Mouse (Mus musculus) CH12.LX (cell line): ENCODE measurements around the gene Ankrd39. TPM values are rescaled to one million over a fixed set of nuclear protein-coding genes. Genes with fewer than 3 reads are reported as not detected.

Experiments used
- DNase-seq: peaks from one replicate; pipeline ENCODE4 v3.0.0-alpha.2; 2013; ENCODE audit errors: extremely low read depth
- H3K27ac ChIP-seq: 2 replicates; pipeline ENCODE4 v1.5.1; 2012; ENCODE audit warnings: low read depth, mild to moderate bottlenecking, control low read depth, moderate library complexity; ENCODE audit not compliant: insufficient read depth
- H3K27me3 ChIP-seq: replicated peaks from 2 replicates; pipeline ENCODE3; 2012; ENCODE audit warnings: inconsistent platforms
- H3K36me3 ChIP-seq, 2 experiments: replicated peaks in 1 of 2; 2 replicates each; pipeline versions ENCODE3 to v1.6.1; 2012; ENCODE audit warnings: inconsistent platforms in 1 of 2, low read length in 1 of 2, mild to moderate bottlenecking in 1 of 2, mixed read lengths in 1 of 2, moderate library complexity in 1 of 2; ENCODE audit not compliant: control insufficient read depth in 1 of 2, insufficient read depth in 1 of 2
- H3K4me1 ChIP-seq, 2 experiments: 2 replicates each; pipeline ENCODE4 v1.6.1; 2012; ENCODE audit warnings: inconsistent platforms in 1 of 2, moderate library complexity in 1 of 2; ENCODE audit not compliant: insufficient read depth in 2 of 2, control insufficient read depth in 1 of 2
- H3K4me2 ChIP-seq: 2 replicates; pipeline ENCODE4 v1.6.1; 2012; ENCODE audit warnings: low read depth, mild to moderate bottlenecking, control low read depth; ENCODE audit not compliant: poor library complexity, insufficient read depth, severe bottlenecking
- H3K4me3 ChIP-seq, 3 experiments: fragments of 150-350 bp in 1 of 3; sonication (generic) in 1 of 3; replicated peaks in 1 of 3; 2 replicates each; pipeline versions ENCODE3 to v1.5.1; 2011 to 2012; ENCODE audit warnings: low read depth in 2 of 3, low read length in 2 of 3, mild to moderate bottlenecking in 2 of 3, moderate library complexity in 2 of 3, control low read depth in 1 of 3, improper control_type of control experiment in 1 of 3, inconsistent platforms in 1 of 3, mixed read lengths in 1 of 3; ENCODE audit not compliant: poor library complexity in 1 of 3
- H3K79me2 ChIP-seq: replicated peaks from 2 replicates; pipeline ENCODE4 v1.6.1; 2012; ENCODE audit warnings: mild to moderate bottlenecking, moderate library complexity; ENCODE audit not compliant: control insufficient read depth, poor library complexity, insufficient read depth, severe bottlenecking; ENCODE audit errors: extremely low read depth
- H3K9ac ChIP-seq: 2 replicates; pipeline ENCODE4 v1.6.1; 2012; ENCODE audit warnings: low read depth, mild to moderate bottlenecking, control low read depth, moderate library complexity; ENCODE audit not compliant: insufficient read depth
- H3K9me3 ChIP-seq: replicated peaks from 2 replicates; pipeline ENCODE3; 2012; ENCODE audit warnings: low read length, inconsistent platforms, mixed read lengths
- CHD1 ChIP-seq: IDR thresholded peaks from 2 replicates; pipeline ENCODE4 v1.6.1; 2012; ENCODE audit warnings: low read depth, low read length, improper control_type of control experiment, inconsistent platforms
- CTCF ChIP-seq, 2 experiments: IDR thresholded peaks in 1 of 2; conservative IDR thresholded peaks in 1 of 2; 2 replicates each; pipeline ENCODE4 v1.5.1; 2011 to 2012; ENCODE audit warnings: low read depth in 2 of 2, low read length in 2 of 2, improper control_type of control experiment in 1 of 2, inconsistent platforms in 1 of 2, mild to moderate bottlenecking in 1 of 2, moderate library complexity in 1 of 2
- E2F4 ChIP-seq: IDR thresholded peaks from 2 replicates; pipeline ENCODE4 v1.6.1; 2011; ENCODE audit warnings: low read depth, low read length, improper control_type of control experiment; ENCODE audit not compliant: insufficient replicate concordance
- ELF1 ChIP-seq: IDR thresholded peaks from 2 replicates; pipeline ENCODE4 v1.6.1; 2014; ENCODE audit warnings: low read depth, mild to moderate bottlenecking, inconsistent platforms, low read length, improper control_type of control experiment
- EP300 ChIP-seq: IDR thresholded peaks from 2 replicates; pipeline ENCODE4 v1.6.1; 2011; ENCODE audit warnings: low read length, improper control_type of control experiment
- HCFC1 ChIP-seq: IDR thresholded peaks from 2 replicates; pipeline ENCODE4 v1.6.1; 2012; ENCODE audit warnings: low read depth, mild to moderate bottlenecking, inconsistent platforms, low read length, improper control_type of control experiment
- JUN ChIP-seq: IDR thresholded peaks from 2 replicates; pipeline ENCODE4 v1.6.1; 2011; ENCODE audit warnings: low read depth, mild to moderate bottlenecking, low read length, improper control_type of control experiment, moderate library complexity; ENCODE audit not compliant: insufficient read depth
- KAT2A ChIP-seq: IDR thresholded peaks from 2 replicates; pipeline ENCODE4 v1.6.1; 2012; ENCODE audit warnings: low read length, improper control_type of control experiment, inconsistent platforms; ENCODE audit not compliant: insufficient replicate concordance
- MAX ChIP-seq: IDR thresholded peaks from 2 replicates; pipeline ENCODE4 v1.6.1; 2011; ENCODE audit warnings: low read length, improper control_type of control experiment
- MXI1 ChIP-seq: IDR thresholded peaks from 2 replicates; pipeline ENCODE4 v1.6.1; 2011; ENCODE audit warnings: mild to moderate bottlenecking, low read depth, low read length, improper control_type of control experiment
- NELFE ChIP-seq: IDR thresholded peaks from 2 replicates; pipeline ENCODE4 v1.6.1; 2011; ENCODE audit warnings: low read depth, low read length, improper control_type of control experiment
- NRF1 ChIP-seq: IDR thresholded peaks from 2 replicates; pipeline ENCODE4 v1.6.1; 2014; ENCODE audit warnings: low read depth, mild to moderate bottlenecking, inconsistent platforms, low read length, improper control_type of control experiment, moderate library complexity
- RAD21 ChIP-seq: IDR thresholded peaks from 2 replicates; pipeline ENCODE4 v1.6.1; 2011; ENCODE audit warnings: low read depth, mild to moderate bottlenecking, low read length, improper control_type of control experiment, moderate library complexity
- SIN3A ChIP-seq: IDR thresholded peaks from 2 replicates; pipeline ENCODE4 v1.6.1; 2012; ENCODE audit warnings: low read length, improper control_type of control experiment, inconsistent platforms
- SMC3 ChIP-seq: IDR thresholded peaks from 2 replicates; pipeline ENCODE4 v1.6.1; 2011; ENCODE audit warnings: low read depth, low read length, improper control_type of control experiment
- USF2 ChIP-seq: conservative IDR thresholded peaks from 2 replicates; pipeline ENCODE4 v1.6.1; 2011; ENCODE audit warnings: low read depth, low read length, improper control_type of control experiment
- ZMIZ1 ChIP-seq: IDR thresholded peaks from 2 replicates; pipeline ENCODE4 v1.6.1; 2012; ENCODE audit warnings: low read depth, mild to moderate bottlenecking, inconsistent platforms, low read length, improper control_type of control experiment
- ZNF384 ChIP-seq: IDR thresholded peaks from 2 replicates; pipeline ENCODE4 v1.6.1; 2012; ENCODE audit warnings: low read depth, low read length, improper control_type of control experiment, inconsistent platforms
- dilution Hi-C: fragments of 300-500 bp; cut with MboI; formaldehyde crosslinking; loops from 2 replicates; pipeline ENCODE4 v1.14.3; 2020; ENCODE audit warnings: low sequenced_read_pairs; ENCODE audit not compliant: extremely low pct_unique_long_range_greater_than_20kb, extremely low pct_ligation_motif_present
- in situ Hi-C: fragments of 300-500 bp; cut with MboI; formaldehyde crosslinking; loops from 3 replicates; pipeline ENCODE4 v1.14.3; 2019; ENCODE audit warnings: low sequenced_read_pairs, low pct_ligation_motif_present, low pct_unique_long_range_greater_than_20kb, mixed read lengths
- polyA plus RNA-seq: library from polyadenylated mRNA; unstranded; fragments of >175 nt; gene quantifications from 2 replicates; pipeline ENCODE4 v1.2.1, GENCODE M21; 2012; ENCODE audit warnings: low read depth; ENCODE audit not compliant: insufficient read length
- total RNA-seq, 2 experiments: library from RNA; depleted of rRNA; stranded (reverse); fragments of 300-350 nt in 1 of 2; fragments of >200 nt in 1 of 2; gene quantifications; 2 replicates each; pipeline ENCODE4 v1.2.3; 2012 to 2014

The Ankrd39 gene
- total and polyA plus RNA-seq, 3 experiments: 4.3 to 14.8 (median 11.6) TPM

DNA sequence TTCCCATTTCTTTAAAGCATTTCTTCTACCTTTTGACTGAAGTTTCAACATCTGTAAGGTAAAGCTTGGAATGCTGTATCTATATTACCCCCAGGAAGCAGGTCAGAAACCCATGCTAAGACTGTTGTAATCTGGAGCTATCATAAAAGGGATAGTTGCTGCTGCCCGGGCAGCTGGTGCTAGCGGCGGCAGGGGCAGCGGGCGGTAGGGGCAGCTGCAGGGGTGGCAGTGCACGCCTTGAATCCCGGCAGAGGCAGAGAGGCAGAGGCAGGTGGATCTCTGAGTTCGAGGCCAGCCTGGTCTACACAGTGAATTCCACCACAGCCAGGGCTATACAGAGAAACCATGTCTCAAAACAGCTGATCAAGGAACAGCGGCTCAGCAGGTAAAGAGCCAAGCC lies 4.3 kb downstream of the Ankrd39 start:
- Histone ChIP-seq H3K27me3 (no peaks in the 10 kb centered on the region), H3K36me3 (peaks cover 42 to 62% of the 10 kb centered on the region in 2 experiments), H3K79me2 (no peaks in the 10 kb centered on the region), H3K4me3 (no peak overlapping the region), H3K27ac (no peak overlapping the region), H3K4me2 (no peak overlapping the region), H3K4me1 (peaks cover 2 to 10% of the 10 kb centered on the region in 2 experiments; a peak in 3 of 4 replicates), H3K9me3 (no peaks in the 10 kb centered on the region), H3K9ac (no peak overlapping the region)
- in situ Hi-C loops (no loop called here), dilution Hi-C loops (no loop called here)
- no peak for TF ChIP-seq SIN3A
- no peak for TF ChIP-seq MXI1
- no peak for TF ChIP-seq JUN
- TF ChIP-seq SMC3: no peak
- TF ChIP-seq USF2: no peak
- TF ChIP-seq RAD21: no peak
- TF ChIP-seq E2F4: no peak
- TF ChIP-seq KAT2A: no peak
- no peak for TF ChIP-seq ZMIZ1
- TF ChIP-seq MAX: no peak
- no peak for TF ChIP-seq NRF1
- TF ChIP-seq ZNF384: no peak
- TF ChIP-seq EP300: no peak
- no peak for DNase-seq

DNA sequence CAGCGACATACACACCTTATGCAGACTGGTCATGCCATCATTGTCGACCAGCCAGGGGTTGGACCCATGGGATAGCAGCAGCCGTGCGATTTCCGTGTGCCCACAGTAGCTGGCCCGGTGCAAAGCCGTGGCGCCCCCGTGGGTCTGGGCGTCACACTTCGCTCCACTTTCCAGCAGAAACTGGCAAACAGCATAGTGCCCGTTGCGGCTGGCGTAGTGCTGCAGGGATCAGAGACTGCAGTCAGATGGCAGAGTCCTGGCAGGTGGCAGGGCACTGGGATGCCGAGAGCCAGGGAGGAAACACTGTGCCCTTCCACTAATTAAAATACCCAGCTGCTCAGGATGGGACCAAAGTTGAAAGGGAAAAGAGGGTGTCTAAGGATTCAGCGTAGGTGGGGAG lies 5.4 kb downstream of the Ankrd39 start:
- Histone ChIP-seq H3K9ac (no peak overlapping the region), H3K4me3 (no peak overlapping the region), H3K27me3 (no peaks in the 10 kb centered on the region), H3K9me3 (no peaks in the 10 kb centered on the region), H3K36me3 (peaks cover 47 to 68% of the 10 kb centered on the region in 2 experiments), H3K79me2 (no peaks in the 10 kb centered on the region), H3K27ac (no peak overlapping the region), H3K4me1 (peaks cover 0 to 6% of the 10 kb centered on the region in 2 experiments; a peak in 2 of 4 replicates), H3K4me2 (no peak overlapping the region)
- no peak for TF ChIP-seq EP300
- no peak for TF ChIP-seq CTCF (conservative IDR thresholded peaks at IDR 0.05 in 1 of 2, IDR thresholded peaks at IDR 0.05 in 1 of 2; ENCODE audit: low read depth in 2 of 2, low read length in 2 of 2)
- TF ChIP-seq CHD1: no peak
- no peak for TF ChIP-seq ELF1
- no peak for TF ChIP-seq MAX
- no peak for TF ChIP-seq HCFC1
- no peak for TF ChIP-seq NELFE
- TF ChIP-seq MXI1: no peak
- in situ Hi-C loops: no loop called here
- no peak for DNase-seq
- dilution Hi-C loops: no loop called here
